Mouse (Mus musculus) liver, embryonic 12.5 days (tissue): ENCODE measurements at regions not wholly inside any gene's neighbourhood (a gene's known extent, or its start where the extent isn't known, plus 50 kb on each side); places are given as distances from the start of the nearest gene placed in this dataset.

Experiments used
- ATAC-seq: fragments of 200-750 bp; cut with Nextera tagmentation; 2 replicates; pipeline ENCODE4 v1.8.0; 2017; ENCODE audit warnings: moderate number of reproducible peaks, mild to moderate bottlenecking, moderate library complexity
- H3K27ac ChIP-seq: fragments of 300-500 bp; sonication (generic); 2 replicates; pipeline ENCODE4 v1.5.1; 2016; ENCODE audit warnings: mild to moderate bottlenecking
- H3K27me3 ChIP-seq: fragments of 300-500 bp; sonication (generic); replicated peaks from 2 replicates; pipeline ENCODE4 v1.6.1; 2016; ENCODE audit warnings: mild to moderate bottlenecking, moderate library complexity
- H3K36me3 ChIP-seq: fragments of 300-500 bp; sonication (generic); 2 replicates; pipeline ENCODE4 v1.6.1; 2016; ENCODE audit warnings: mild to moderate bottlenecking, moderate library complexity
- H3K4me1 ChIP-seq: fragments of 300-500 bp; sonication (generic); 2 replicates; pipeline ENCODE4 v1.6.1; 2016
- H3K4me2 ChIP-seq: fragments of 300-500 bp; sonication (generic); 2 replicates; pipeline ENCODE4 v1.6.1; 2016; ENCODE audit warnings: mild to moderate bottlenecking, moderate library complexity
- H3K4me3 ChIP-seq: fragments of 300-500 bp; sonication (generic); 2 replicates; pipeline ENCODE4 v1.5.1; 2016; ENCODE audit warnings: mild to moderate bottlenecking, moderate library complexity
- H3K9ac ChIP-seq: fragments of 300-500 bp; sonication (generic); 2 replicates; pipeline ENCODE4 v1.6.1; 2016; ENCODE audit warnings: mild to moderate bottlenecking, moderate library complexity
- H3K9me3 ChIP-seq: fragments of 300-500 bp; sonication (generic); replicated peaks from 2 replicates; pipeline ENCODE4 v1.6.1; 2016; ENCODE audit warnings: mild to moderate bottlenecking, moderate library complexity
- WGBS: fragments of 180-500 bp; shearing (Covaris S2); methylation state at CpG from one replicate; pipeline ENCODE4 v1.1.7; 2016; ENCODE audit not compliant: insufficient replicate concordance; 5-methylcytosine and 5-hydroxymethylcytosine counted together

DNA sequence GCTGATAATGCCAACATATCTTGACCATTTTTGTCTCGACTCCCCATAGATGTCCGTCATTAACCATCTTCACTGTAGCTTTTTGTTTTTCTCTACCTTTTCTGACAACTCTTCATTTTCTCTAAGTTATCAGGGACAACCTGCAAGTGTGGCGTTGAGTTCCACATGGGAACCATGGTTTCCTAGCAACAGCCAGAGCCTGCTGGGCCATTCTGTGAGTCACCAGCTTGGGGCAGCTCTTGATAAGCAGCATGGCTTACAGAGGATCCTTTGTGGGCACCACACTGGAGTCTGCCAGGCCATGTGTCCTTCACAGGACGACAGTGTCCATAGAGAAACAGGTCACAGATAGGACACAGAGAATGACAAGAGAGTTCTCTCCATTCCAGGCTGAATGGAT lies 94.3 kb upstream of the Gm6657 start:
- 54% methylated on average over 4 of the region's 4 CpGs for WGBS
- no peaks in the 10 kb centered on the region for H3K9me3 ChIP-seq
- ATAC-seq: no peak

DNA sequence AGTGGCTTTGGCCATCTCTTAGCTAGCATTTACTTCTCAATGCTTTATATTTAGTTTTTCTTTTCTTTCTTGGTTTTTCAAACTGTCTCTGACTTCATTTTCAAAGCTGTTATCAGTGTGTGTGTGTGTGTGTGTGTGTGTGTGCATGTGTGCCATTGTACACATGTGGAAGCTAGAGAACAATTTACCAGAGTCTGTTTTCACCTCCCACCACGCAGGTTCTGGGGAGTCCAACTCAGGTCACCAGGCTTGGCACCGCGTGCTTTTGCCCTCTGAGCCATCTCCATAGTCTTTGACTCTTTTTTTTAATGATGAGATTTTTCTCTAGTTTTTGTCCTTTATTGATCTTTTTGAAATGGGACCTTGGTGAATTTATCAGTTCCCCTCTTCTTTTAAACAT lies 93.3 kb upstream of the Gm6657 start:
- Histone ChIP-seq H3K4me3 (no peak overlapping the region), H3K4me1 (no peaks in the 10 kb centered on the region), H3K27ac (no peak overlapping the region), H3K36me3 (no peaks in the 10 kb centered on the region), H3K27me3 (0 out of 2 replicates have a peak, but pooled peaks cover 4% of the 10 kb centered on the region), H3K9me3 (no peaks in the 10 kb centered on the region), H3K4me2 (no peak overlapping the region), H3K9ac (no peak overlapping the region)
- ATAC-seq: no peak
- 72% methylated on average over 3 of the region's 3 CpGs for WGBS

More for the DNA sequence above, 94.3 kb upstream of the Gm6657 start:
- H3K27ac ChIP-seq: no peak overlapping the region
- 0 out of 2 replicates have a peak, but pooled peaks cover 4% of the 10 kb centered on the region for H3K27me3 ChIP-seq
- H3K4me3 ChIP-seq: no peak overlapping the region
- no peaks in the 10 kb centered on the region for H3K4me1 ChIP-seq
- no peaks in the 10 kb centered on the region for H3K36me3 ChIP-seq
- H3K4me2 ChIP-seq: no peak overlapping the region
- H3K9ac ChIP-seq: no peak overlapping the region

DNA sequence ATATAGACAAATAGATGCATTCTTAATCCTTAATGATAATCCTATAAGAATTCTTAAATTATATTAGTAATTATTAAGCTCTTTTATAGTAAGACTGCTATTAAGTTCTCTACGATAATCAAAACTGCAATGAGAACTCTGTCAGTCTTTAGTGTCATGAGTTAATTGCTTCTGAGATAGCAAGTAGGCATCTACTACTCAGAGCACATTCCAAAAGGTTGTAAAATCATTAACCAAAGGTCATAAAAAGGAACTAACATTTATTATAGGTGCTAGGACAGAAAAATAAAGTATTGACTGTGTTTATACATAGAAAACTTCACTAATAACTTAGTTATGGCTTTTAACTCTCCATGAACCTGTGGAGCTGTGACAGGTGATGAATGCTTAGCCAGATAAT lies 84.1 kb upstream of the Gm6657 start:
- Histone ChIP-seq H3K36me3 (no peaks in the 10 kb centered on the region), H3K9ac (no peak overlapping the region), H3K4me1 (no peaks in the 10 kb centered on the region), H3K27ac (no peak overlapping the region), H3K4me3 (no peak overlapping the region), H3K9me3 (no peaks in the 10 kb centered on the region), H3K27me3 (no peaks in the 10 kb centered on the region), H3K4me2 (no peak overlapping the region)
- no peak for ATAC-seq
- 61% methylated on average over 1 of the region's 1 CpGs for WGBS

DNA sequence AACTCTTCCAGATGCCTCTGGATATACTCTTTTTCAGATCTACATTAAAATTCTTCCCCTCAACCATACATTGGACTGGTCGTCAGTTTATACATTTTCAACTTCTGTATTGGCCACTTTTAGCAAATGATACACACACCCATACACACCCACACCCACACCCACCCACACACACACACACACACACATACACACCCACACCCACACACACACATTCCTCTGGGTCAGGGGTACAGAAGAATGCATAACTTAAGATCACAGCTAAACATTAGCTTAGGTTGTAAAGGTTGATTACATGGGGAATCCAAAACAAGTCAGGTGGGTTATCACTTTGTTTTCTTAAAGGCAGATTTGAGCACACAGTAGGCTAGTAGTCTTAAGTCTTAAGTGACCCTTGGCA lies 75.9 kb upstream of the Gm6657 start:
- no peaks in the 10 kb centered on the region for H3K4me1 ChIP-seq
- no peak overlapping the region for H3K4me3 ChIP-seq
- no peaks in the 10 kb centered on the region for H3K9me3 ChIP-seq
- H3K4me2 ChIP-seq: no peak overlapping the region
- H3K9ac ChIP-seq: no peak overlapping the region
- no peaks in the 10 kb centered on the region for H3K36me3 ChIP-seq
- ATAC-seq: no peak
- H3K27ac ChIP-seq: no peak overlapping the region
- WGBS: 50% methylated on average over 1 of the region's 1 CpGs
- H3K27me3 ChIP-seq: no peaks in the 10 kb centered on the region

DNA sequence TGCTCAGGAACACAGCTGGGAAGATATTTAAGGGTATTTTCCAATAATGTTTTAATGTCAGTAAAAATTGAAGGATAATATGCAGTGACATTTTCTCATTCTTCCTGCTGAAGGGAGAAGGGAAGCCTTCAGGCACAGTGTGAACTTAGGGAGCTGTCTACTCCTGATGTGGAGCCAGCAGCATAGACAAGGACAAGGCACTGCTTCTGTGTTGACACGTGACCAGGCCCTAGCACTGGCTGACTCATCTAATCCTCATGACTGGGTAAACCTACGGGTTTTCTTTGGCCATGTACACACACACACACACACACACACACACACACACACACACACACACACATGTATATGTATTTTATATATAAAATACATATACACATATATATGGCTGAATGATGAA lies 74.8 kb upstream of the Gm6657 start:
- no peaks in the 10 kb centered on the region for H3K27me3 ChIP-seq
- H3K9me3 ChIP-seq: no peaks in the 10 kb centered on the region
- no peak overlapping the region for H3K9ac ChIP-seq
- 61% methylated on average over 2 of the region's 2 CpGs for WGBS
- H3K27ac ChIP-seq: no peak overlapping the region
- no peak for ATAC-seq
- no peaks in the 10 kb centered on the region for H3K4me1 ChIP-seq
- H3K36me3 ChIP-seq: no peaks in the 10 kb centered on the region
- no peak overlapping the region for H3K4me3 ChIP-seq
- H3K4me2 ChIP-seq: no peak overlapping the region

DNA sequence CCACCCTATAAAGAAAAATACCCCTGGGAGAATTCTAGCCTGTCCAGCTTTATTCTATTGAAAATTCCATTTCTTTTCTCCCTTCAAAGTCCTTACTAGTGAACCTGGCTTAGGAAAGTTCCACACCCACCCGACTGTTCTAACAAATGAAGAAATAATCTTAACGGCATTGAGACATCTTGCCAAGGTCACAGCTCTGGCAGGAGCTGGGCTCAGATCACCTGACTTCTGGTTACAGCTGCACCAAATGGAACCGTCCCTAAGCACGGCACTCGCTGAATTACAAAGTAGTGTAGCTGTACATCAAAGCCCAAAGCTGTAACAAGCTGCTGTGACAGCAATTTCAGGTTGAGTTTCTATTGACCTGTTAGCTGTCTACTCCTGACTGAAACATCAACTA lies 74.2 kb upstream of the Gm6657 start:
- Histone ChIP-seq H3K9me3 (no peaks in the 10 kb centered on the region), H3K4me3 (no peak overlapping the region), H3K9ac (no peak overlapping the region), H3K27me3 (no peaks in the 10 kb centered on the region), H3K27ac (no peak overlapping the region), H3K4me2 (no peak overlapping the region), H3K36me3 (no peaks in the 10 kb centered on the region), H3K4me1 (no peaks in the 10 kb centered on the region)
- 70% methylated on average over 5 of the region's 5 CpGs for WGBS
- no peak for ATAC-seq

DNA sequence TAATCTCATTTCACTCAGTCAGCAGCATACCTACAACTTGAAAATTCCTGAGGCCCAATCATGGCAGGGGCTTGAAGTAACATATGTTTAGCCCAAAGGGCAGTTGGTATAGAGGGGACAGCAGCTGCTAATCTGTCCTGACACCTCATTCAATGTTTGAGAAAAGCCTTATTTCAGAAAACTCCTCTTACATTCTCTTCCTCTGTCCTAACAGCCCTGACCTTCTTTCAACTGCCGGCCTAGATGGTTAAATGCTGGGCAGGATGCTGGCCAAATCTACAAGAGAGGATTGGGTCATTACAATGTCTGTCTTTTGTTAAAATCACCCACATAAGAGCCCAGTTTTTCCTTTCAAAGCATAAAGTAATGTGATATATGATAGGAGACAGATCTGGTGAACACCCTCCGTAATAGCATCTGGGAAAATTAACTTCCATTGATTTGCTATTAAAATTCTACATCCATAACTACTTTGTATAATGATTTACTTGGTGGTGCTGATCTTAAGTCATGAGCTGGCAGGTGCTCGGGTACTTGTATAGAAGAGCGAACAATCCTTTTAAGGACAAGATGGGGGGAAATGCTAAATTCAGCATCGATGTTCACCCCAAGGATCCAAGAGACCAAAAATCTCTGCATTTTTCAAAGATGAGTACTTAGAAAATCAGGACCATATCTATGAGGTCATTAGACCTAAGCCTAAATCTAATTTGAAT lies 64.8 kb upstream of the Gm6657 start:
- Histone ChIP-seq H3K4me2 (no peak overlapping the region), H3K27ac (no peak overlapping the region), H3K4me3 (no peak overlapping the region), H3K36me3 (no peaks in the 10 kb centered on the region), H3K9ac (no peak overlapping the region), H3K9me3 (no peaks in the 10 kb centered on the region), H3K4me1 (no peaks in the 10 kb centered on the region), H3K27me3 (no peaks in the 10 kb centered on the region)
- ATAC-seq: no peak
- WGBS: 67% methylated on average over 5 of the region's 5 CpGs

DNA sequence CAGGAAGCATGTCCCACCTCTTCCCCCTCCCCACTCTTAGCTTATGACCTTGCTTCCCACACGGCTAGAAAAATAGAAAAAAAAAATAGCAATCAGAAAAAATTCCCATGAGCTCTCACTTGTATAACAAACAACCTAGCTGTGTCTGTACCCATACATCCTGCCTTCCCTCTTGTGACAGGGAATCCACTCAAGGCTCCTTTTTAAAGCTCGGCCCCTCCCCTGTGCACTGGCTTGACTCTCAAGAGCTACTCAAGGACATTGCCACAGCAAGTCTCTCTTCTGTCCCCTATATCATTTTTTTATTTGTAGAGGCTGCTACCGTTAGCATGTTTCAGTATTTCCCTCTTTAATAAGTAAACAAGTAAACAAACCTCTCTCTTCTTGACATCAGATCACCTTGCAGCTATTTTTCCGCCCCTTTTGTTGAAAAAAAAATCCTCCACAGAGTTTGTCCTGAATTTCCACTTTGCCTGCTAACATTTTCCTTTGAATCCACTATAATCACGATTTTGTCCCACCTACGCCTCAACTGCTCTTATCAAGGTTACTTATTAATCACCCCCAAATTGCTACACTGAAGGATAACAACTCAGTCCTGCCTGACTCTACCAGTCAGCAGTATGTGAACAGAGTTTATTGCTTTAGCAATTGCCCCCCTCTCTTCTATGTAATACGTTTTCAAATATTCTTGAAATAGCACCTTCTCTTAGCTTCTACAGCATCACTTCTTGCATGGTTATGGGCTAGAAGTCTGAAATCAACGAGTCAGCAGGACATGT lies 61.8 kb upstream of the Gm6657 start:
- no peaks in the 10 kb centered on the region for H3K9me3 ChIP-seq
- no peak for ATAC-seq
- WGBS: 48% methylated on average over 8 of the region's 8 CpGs
- H3K4me3 ChIP-seq: no peak overlapping the region
- no peak overlapping the region for H3K9ac ChIP-seq
- H3K36me3 ChIP-seq: no peaks in the 10 kb centered on the region
- no peak overlapping the region for H3K4me2 ChIP-seq
- no peaks in the 10 kb centered on the region for H3K4me1 ChIP-seq
- no peaks in the 10 kb centered on the region for H3K27me3 ChIP-seq
- no peak overlapping the region for H3K27ac ChIP-seq

DNA sequence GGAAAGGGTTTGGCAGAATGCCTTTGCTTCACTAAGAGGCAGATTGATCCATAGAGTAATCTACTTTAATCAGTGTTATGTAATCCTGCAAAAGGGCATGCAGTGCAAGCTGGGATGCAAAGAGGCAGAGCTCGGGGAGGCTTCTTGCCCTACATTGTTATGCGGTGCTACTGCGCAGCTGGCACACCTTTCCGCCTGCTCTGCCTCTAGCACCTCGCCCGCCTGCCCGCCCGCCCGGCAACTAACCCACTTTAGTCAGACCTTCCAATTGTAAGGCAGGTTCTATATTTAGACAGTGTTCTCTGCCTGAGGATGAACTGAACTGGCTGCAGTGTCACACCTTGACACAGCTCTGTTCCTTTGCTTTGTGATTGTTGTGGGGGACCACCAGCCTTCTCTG lies 60.7 kb upstream of the Gm6657 start:
- ATAC-seq: no peak
- 71% methylated on average over 9 of the region's 9 CpGs for WGBS
- Histone ChIP-seq H3K27me3 (no peaks in the 10 kb centered on the region), H3K4me2 (no peak overlapping the region), H3K4me3 (no peak overlapping the region), H3K4me1 (no peaks in the 10 kb centered on the region), H3K27ac (no peak overlapping the region), H3K36me3 (no peaks in the 10 kb centered on the region), H3K9me3 (no peaks in the 10 kb centered on the region), H3K9ac (no peak overlapping the region)

DNA sequence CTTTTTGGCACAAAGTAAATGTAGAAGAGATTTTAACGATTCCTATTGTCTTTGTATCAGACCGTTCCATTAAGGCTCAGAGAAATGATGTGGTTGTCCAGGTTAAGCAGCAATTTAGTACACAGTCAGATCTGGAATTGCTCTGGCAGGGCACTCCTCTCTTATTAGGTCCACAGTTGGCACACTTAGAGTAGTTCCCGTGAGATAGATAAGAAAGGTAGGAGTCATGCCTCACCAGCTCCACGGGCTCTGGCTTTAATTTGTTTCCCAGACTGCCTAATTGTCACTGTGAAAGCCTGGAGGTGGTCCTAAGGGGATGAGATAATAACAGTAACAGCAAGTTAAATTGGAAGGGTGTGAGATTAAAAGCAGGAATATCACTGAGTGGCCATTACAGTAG lies 60.1 kb upstream of the Gm6657 start:
- H3K27me3 ChIP-seq: no peaks in the 10 kb centered on the region
- no peak for ATAC-seq
- H3K4me2 ChIP-seq: no peak overlapping the region
- H3K4me1 ChIP-seq: no peaks in the 10 kb centered on the region
- no peaks in the 10 kb centered on the region for H3K36me3 ChIP-seq
- no peak overlapping the region for H3K4me3 ChIP-seq
- no peak overlapping the region for H3K9ac ChIP-seq
- H3K27ac ChIP-seq: no peak overlapping the region
- 49% methylated on average over 4 of the region's 4 CpGs for WGBS
- no peaks in the 10 kb centered on the region for H3K9me3 ChIP-seq

DNA sequence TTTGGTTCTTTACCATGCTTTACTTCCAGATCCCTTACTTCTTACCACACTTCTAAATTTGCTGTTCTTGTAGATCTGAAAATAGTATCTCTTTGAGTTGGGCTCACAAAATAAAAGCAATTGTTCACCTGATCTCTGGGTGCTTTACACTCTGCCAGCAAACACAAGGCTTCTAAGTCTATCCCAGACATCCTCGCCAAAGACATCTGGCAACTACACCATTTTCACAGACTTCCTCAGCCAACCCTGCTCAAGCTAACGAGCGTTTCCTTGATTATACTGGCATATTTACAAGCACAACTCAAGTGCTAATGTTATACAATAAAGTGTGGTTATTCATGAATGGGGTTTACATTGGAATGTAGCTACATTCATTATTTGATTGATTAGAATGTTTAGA lies 56.8 kb upstream of the Gm6657 start:
- H3K27ac ChIP-seq: no peak overlapping the region
- H3K27me3 ChIP-seq: no peaks in the 10 kb centered on the region
- ATAC-seq: no peak
- H3K9ac ChIP-seq: no peak overlapping the region
- no peak overlapping the region for H3K4me2 ChIP-seq
- no peak overlapping the region for H3K4me3 ChIP-seq
- WGBS: 63% methylated on average over 3 of the region's 3 CpGs
- no peaks in the 10 kb centered on the region for H3K36me3 ChIP-seq
- H3K4me1 ChIP-seq: no peaks in the 10 kb centered on the region
- H3K9me3 ChIP-seq: no peaks in the 10 kb centered on the region

DNA sequence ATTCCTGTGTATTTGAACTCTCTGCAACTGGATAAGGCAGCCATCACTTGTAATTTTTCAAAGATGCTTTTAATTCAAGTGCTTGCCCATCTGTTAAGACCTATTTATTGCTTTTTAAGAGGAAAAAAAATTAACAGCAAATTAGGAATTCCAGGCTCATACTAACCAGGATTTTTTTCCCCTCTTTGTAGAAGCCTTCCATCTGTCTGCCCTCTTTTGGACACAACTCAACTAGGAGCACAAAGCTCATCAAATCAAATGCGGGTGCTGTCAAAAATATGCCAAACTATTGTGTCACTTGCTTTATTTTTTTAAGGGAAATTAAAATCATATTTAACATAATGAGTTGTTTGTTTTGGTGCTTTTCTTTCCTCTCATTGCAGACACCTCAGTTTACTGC lies 55.6 kb upstream of the Gm6657 start:
- Histone ChIP-seq H3K4me1 (no peaks in the 10 kb centered on the region), H3K4me3 (no peak overlapping the region), H3K27ac (no peak overlapping the region), H3K36me3 (no peaks in the 10 kb centered on the region), H3K9ac (no peak overlapping the region), H3K9me3 (no peaks in the 10 kb centered on the region), H3K27me3 (no peaks in the 10 kb centered on the region), H3K4me2 (no peak overlapping the region)
- no peak for ATAC-seq
- WGBS: 71% methylated on average over 1 of the region's 1 CpGs
